Mouse (Mus musculus) urinary bladder, postnatal 14 days (tissue): ENCODE measurements around the gene Gm27029.
"Not testable (repeated sequence)": the region's sequence is repeated elsewhere in the genome, so short reads cannot be mapped to it uniquely, and the experiment has no call there.

Source experiments
- DNase-seq: peaks from one replicate; pipeline ENCODE4 v3.0.0; 2021; ENCODE audit warnings: low spot score

Gm27029 gene

DNA sequence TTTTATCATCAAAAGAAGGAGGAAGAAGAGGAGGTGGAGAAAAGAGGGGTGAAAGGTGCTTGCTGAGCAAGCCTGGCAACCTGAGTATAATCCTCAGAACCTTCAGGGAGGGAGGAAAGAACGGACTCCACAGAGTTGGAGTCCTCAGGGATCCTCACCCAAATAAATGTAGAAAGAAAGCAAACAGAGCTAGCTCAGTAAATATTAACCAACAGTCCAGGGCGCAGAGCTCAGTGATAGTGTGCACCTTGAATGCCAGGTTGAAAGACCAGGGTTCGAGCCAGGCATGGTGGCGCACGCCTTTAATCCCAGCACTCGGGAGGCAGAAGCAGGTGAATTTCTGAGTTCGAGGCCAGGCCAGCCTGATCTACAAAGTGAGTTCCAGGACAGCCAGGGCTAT, 31.0 kb upstream of the Gm27029 start:
- DNase-seq, result no peak

DNA sequence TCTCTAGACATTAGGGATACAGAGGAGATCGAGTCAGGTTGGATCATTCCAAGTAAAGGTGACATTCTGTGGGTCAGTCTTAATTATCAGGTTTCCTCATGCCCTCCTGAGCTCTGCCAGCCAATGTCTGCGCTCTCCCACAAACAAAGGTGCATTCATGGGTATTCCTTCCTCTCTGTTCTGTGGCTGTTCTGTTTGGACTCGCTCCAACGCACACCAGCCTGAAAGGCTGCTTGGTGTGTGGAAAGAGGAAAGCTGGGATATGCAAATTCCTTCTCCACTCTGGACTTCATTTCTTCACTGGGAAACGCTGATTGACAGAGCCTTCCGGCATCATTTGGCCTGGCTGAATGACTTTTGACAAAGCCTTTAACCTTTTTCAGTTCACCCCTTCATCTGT, 30.1 kb upstream of the Gm27029 start:
- no peak for DNase-seq

DNA sequence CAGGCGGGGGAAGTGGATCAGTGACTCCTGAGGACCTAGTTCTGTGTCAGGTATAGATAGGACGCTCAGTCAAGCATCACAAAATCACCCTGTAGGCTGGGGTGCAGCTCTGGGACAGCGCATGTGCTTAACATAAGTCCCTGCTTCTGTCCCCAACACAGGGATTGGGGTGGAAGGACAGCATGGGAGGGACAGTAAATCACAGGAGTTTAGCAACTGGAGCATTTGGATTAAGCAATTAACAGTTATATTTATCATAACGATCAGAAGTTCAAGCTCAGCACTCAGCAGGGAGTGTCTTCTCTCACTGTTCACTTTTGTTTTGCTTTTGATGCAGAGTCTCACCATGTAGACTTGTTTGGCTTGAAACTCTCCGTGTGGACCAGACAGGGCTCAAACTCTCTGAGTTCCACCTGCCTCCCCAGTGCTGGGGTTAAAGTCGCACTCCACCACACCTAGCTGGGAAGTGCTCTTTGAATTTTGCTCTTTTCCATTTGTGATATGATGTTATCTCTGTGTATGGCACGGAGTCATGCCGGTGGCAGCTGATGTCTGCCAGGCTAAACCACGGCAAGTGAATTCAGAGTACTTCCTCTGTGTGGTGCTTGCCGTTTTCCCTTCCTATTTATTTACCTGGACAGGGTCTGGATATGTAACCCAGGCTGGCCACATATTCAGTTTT, 27.6 kb upstream of the Gm27029 start:
- no peak for DNase-seq

DNA sequence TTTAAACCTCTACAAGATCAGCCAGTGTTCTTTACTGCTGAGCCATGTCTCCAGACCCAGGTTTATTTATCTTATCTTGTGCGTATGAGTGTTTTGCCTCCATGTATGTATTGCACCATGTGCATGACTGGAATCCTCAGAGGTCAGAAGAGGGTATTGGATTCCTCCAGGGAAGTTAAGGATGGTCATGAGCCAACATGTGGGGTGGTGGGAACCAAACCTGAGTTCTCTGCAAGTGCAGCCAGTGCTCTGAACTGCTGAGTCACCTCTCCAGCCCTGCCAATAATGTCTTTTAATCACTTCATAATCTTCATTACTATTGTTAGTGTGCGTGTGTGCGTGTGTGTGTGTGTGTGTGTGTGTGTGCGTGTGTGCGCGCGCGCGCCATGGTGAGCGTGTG, 26.9 kb upstream of the Gm27029 start:
- no peak for DNase-seq

DNA sequence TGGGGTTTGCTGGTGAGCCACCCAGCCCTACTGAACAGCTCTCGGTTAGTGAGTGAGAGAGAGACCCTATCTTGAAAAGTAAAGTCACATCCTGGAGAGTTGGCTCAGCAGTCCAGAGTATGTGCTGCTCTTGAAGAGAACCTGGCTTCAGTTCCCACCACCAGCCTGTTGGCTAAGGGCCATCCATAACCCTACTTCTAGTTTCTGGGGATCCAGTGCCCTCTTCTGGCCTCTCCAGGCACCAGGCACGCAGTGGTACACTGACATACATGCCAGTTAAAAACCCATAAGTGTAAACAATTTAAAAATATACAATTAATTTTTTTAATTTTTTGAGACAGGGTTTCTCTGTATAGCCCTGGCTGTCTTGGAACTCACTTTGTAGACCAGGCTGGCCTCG, 25.8 kb upstream of the Gm27029 start:
- DNase-seq, result no peak

DNA sequence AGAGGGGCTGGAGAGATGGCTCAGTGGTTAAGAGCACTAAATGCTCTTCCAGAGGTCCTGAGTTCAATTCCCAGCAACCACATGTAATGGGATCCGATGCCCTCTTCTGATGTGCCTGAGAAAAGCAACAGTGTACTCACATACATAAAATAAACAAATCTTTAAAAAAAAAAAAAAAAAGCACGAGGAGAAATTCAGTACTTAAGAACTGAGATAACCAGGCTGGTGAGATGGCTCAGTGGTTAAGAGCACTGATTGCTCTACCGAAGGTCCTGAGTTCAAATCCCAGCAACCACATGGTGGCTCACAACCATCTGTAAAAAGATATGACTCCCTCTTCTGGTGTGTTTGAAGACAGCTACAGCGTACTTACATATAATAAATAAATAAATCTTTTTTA, 25.0 kb upstream of the Gm27029 start:
- DNase-seq, result not testable (repeated sequence)

GRCm38 (mm10) chr11:101448899-101449298, 24.3 kb upstream of the Gm27029 start:
- no peak for DNase-seq

DNA sequence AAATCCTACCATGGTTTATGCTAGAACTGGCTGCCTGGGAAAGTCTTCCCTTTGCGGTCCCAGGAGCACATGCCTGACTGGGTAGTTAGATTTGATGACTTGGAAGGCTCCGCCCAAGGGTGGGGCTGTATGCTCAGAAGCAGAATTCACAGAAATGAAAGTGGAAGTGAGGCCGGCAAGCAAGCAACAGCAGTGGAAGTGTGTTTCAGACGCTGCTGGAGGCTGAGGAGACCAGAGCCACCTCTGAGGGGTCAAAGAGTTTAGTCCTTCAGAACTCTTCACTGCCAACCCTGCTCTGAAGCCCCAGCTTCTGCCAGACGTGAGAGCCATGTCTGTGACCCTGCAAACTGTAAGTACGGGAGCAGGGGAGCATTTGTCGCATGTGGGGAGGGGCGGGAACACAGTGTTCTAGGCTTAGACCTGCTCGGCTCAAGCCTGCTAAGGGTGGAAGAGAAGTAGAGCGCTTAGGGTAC, 23.7 kb upstream of the Gm27029 start, which contains the start of gene Ifi35:
Gene Ifi35, plus strand, starts transcription at position 134 of the 473 bp plus-strand sequence.
- peak; percentile 84 for DNase-seq

DNA sequence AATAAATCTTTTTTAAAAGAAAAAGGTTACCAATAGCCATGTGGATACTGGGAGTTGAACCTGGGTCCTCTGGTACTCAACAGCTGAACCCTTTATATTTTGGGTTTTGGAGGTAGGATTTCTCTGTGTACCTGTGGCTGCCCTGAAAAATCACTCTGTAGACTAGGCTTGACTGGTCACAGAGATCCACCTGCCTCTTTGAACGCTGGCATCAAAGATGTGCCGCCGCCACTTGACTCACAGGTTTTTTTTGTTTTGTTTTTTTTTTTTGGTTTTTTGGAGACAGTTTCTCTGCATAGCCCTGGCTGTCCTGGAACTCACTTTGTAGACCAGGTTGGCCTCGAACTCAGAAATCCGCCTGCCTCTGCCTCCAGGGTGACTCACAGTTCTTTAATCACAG, 23.2 kb upstream of the Gm27029 start:
- no peak for DNase-seq

- DNase-seq, result not testable (repeated sequence)
Observed at GRCm38 (mm10) chr11:101446860-101447259, 22.3 kb upstream of the Gm27029 start.

- no peak for DNase-seq
Observed at GRCm38 (mm10) chr11:101446319-101446718, 21.7 kb upstream of the Gm27029 start.

DNA sequence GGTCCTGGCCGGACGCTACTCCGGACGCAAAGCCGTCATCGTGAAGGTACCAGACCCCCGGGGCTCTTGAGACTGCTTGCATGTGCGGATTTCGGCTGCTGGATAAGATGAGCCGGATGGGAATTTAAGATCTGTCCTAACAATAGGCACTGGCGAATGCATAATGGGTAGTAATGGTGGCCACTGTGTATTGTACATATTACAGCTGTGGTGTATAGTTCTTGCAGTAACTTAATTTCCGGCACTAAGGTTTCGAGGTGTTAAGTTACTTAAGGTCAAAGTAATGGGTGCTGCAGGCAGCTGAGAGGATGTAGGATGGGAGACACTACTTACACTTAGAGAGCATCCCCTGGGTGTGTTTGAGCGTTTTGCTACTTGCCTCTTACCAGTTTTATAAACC, 18.2 kb upstream of the Gm27029 start:
- DNase-seq, result no peak

GRCm38 (mm10) chr11:101442127-101442693, 17.6 kb upstream of the Gm27029 start, which contains the start of gene Rpl27:
Rpl27 (plus strand) TSS chr11:101442298.
- DNase-seq, result peak; percentile 97

DNA sequence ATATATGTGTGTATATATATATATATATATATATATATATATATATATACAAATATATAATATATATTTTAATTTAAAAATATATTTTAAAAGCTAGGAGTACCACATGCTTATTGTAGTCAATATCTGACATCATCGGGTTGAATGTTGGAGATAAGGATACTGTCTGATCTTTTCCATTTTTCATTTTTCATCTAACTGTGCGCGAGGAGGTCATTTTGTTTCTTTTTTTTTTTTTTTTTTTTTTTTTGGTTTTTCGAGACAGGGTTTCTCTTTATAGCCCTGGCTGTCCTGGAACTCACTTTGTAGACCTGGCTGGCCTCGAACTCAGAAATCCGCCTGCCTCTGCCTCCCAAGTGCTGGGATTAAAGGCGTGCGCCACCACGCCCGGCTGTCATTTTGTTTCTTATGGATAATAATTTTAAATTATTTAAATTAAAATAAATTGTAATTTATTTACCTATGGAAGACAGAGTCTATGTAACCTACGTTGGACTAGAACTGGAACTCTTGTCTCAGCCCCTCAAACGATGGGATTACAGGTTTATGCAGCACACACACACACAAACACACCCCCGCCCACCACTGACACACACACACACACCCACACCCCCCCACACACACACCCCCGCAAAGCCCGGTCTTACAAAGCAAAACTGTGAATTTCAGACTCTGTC, 17.0 kb upstream of the Gm27029 start:
- not testable (repeated sequence) for DNase-seq

GRCm38 (mm10) chr11:101438006-101438405, 13.4 kb upstream of the Gm27029 start:
- DNase-seq, result not testable (repeated sequence)

GRCm38 (mm10) chr11:101436916-101437315, 12.3 kb upstream of the Gm27029 start:
- DNase-seq, result no peak

GRCm38 (mm10) chr11:101435831-101436230, 11.2 kb upstream of the Gm27029 start:
- DNase-seq, result no peak

GRCm38 (mm10) chr11:101433396-101433795, 8.8 kb upstream of the Gm27029 start:
- no peak for DNase-seq

DNA sequence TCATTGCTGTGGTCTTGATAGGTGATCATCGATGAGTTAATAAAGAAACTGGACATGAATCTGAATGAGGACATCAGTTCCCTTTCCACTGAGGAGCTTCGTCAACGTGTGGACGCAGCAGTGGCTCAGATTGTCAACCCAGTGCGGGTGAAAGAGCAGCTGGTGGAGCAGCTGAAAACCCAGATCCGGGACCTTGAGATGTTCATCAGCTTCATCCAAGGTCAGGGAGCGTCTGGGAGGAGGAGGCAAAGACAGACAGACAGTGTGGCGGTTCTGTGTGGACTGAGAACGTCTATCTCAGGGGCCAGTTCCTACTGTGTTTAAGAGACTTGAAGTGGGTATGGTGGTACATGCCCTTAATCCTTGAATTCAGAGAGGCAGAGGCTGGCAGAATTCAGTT, 6.7 kb upstream of the Gm27029 start:
- no peak for DNase-seq

GRCm38 (mm10) chr11:101426165-101426564, 1.6 kb upstream of the Gm27029 start:
- DNase-seq, result no peak

GRCm38 (mm10) chr11:101424925-101425813, 573 bp upstream of the Gm27029 start, which contains the start of the genes Rundc1 and Ptges3l:
Rundc1 (plus strand) TSS chr11:101425085.
Ptges3l (minus strand) TSS chr11:101425333.
- peak; percentile 100 for DNase-seq

DNA sequence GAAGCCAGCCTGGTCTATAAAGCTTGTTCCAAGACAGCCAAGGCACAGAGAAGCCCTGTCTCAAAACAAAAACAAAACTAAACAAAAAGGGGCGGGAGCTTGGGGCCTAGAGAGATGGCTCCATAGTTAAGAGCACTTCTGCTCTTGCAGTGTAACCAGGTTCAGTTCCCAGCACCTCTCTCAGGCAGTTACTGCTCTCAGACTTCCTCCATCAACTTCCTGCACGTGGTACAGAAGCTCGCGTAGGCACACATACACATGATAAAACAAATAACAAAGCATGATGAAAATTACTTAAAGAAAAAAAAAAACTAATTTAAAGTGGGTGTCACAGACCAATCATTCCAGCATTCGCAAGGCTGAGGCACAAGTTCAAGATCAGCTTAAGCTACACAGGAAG, 4.4 kb downstream of the Gm27029 start:
- DNase-seq, result no peak
